Mouse (Mus musculus) midbrain, embryonic 10.5 days (tissue): ENCODE results near the gene Lingo4. TPM values are rescaled to one million over a fixed set of nuclear protein-coding genes. Genes with fewer than 3 reads are reported as not detected.

Experiments
- DNase-seq: peaks from one replicate; pipeline ENCODE4 v3.0.0-alpha.2; 2017; ENCODE audit warnings: low spot score
- H3K27ac ChIP-seq: fragments of 300-500 bp; sonication (generic); replicated peaks from 2 replicates; pipeline ENCODE4 v1.5.1; 2016; ENCODE audit warnings: mild to moderate bottlenecking
- H3K27me3 ChIP-seq: fragments of 300-500 bp; sonication (generic); 2 replicates; pipeline ENCODE4 v1.6.1; 2016; ENCODE audit warnings: low read depth, mild to moderate bottlenecking; ENCODE audit not compliant: poor library complexity, severe bottlenecking
- H3K36me3 ChIP-seq: fragments of 300-500 bp; sonication (generic); 2 replicates; pipeline ENCODE4 v1.6.1; 2016; ENCODE audit warnings: mild to moderate bottlenecking, moderate library complexity
- H3K4me1 ChIP-seq: fragments of 300-500 bp; sonication (generic); 2 replicates; pipeline ENCODE4 v1.6.1; 2016
- H3K4me3 ChIP-seq: fragments of 300-500 bp; sonication (generic); 2 replicates; pipeline ENCODE4 v1.5.1; 2016; ENCODE audit warnings: mild to moderate bottlenecking, moderate library complexity
- H3K9me3 ChIP-seq: fragments of 300-500 bp; sonication (generic); replicated peaks from 2 replicates; pipeline ENCODE4 v1.6.1; 2016; ENCODE audit warnings: mild to moderate bottlenecking
- WGBS: fragments of 180-500 bp; shearing (Covaris S2); methylation state at CpG from one replicate; pipeline ENCODE4 v1.1.7; 2016; 5-methylcytosine and 5-hydroxymethylcytosine counted together
- polyA plus RNA-seq: library from polyadenylated mRNA; unstranded; fragments of >200 nt; fragmentation: Nextera tagmentation; extraction: Ambion mirVana; gene quantifications from 2 replicates; pipeline ENCODE4 v1.2.1, GENCODE M21; 2016

Gene Lingo4
- 0.71 and 0.72 TPM in 2 replicates for polyA plus RNA-seq

- Histone ChIP-seq H3K27me3 (peaks cover 70% of the 10 kb centered on the region), H3K36me3 (no peaks in the 10 kb centered on the region), H3K27ac (peak within 1 kb of the TSS; percentile 78)
Measured at GRCm38 (mm10) chr3:94398217-94398616, at the start of gene Lingo4. TSS of gene Lingo4 (plus strand) at chr3:94398517.

GRCm38 (mm10) chr3:94360812-94361211, 37.5 kb upstream of the Lingo4 start:
- Histone ChIP-seq H3K27ac (no peak overlapping the region), H3K36me3 (no peaks in the 10 kb centered on the region), H3K27me3 (peaks cover 46% of the 10 kb centered on the region), H3K4me1 (peaks cover 23% of the 10 kb centered on the region), H3K4me3 (no peak overlapping the region), H3K9me3 (peaks cover 4% of the 10 kb centered on the region; the same call in 1 of the 2 replicates)
- 10% methylated on average over 1 of the region's 1 CpGs for WGBS
- no peak for DNase-seq

More at GRCm38 (mm10) chr3:94398217-94398616, at the start of gene Lingo4:
- 74% methylated on average over 6 of the region's 6 CpGs for WGBS
- DNase-seq: no peak
- H3K4me1 ChIP-seq: peaks cover 31% of the 10 kb centered on the region
- H3K9me3 ChIP-seq: no peaks in the 10 kb centered on the region
- H3K4me3 ChIP-seq: peak within 1 kb of the TSS; percentile 56

GRCm38 (mm10) chr3:94362138-94362537, 36.2 kb upstream of the Lingo4 start, which contains the start of gene C2cd4d:
TSS of gene C2cd4d (plus strand) at chr3:94362438.
- peaks cover 4% of the 10 kb centered on the region; the same call in 1 of the 2 replicates for H3K9me3 ChIP-seq
- no peak for DNase-seq
- 26% methylated on average over 7 of the region's 7 CpGs for WGBS
- no peaks in the 10 kb centered on the region for H3K36me3 ChIP-seq
- H3K27ac ChIP-seq: peak within 1 kb of the TSS; percentile 86
- H3K4me3 ChIP-seq: peak within 1 kb of the TSS; percentile 69
- peaks cover 23% of the 10 kb centered on the region for H3K4me1 ChIP-seq
- peaks cover 56% of the 10 kb centered on the region for H3K27me3 ChIP-seq

- H3K4me3 ChIP-seq: peak overlapping the region; percentile 69
- DNase-seq: peak; percentile 70
- H3K36me3 ChIP-seq: no peaks in the 10 kb centered on the region
- H3K27me3 ChIP-seq: peaks cover 56% of the 10 kb centered on the region
- peaks cover 4% of the 10 kb centered on the region; the same call in 1 of the 2 replicates for H3K9me3 ChIP-seq
- WGBS: 5% methylated on average over 95 of the region's 97 CpGs
- H3K4me1 ChIP-seq: peaks cover 23% of the 10 kb centered on the region
- peak overlapping the region; percentile 86 for H3K27ac ChIP-seq
Measured at GRCm38 (mm10) chr3:94363291-94364153, 34.8 kb upstream of the Lingo4 start.

- peak overlapping the region; percentile 69 for H3K4me3 ChIP-seq
- H3K4me1 ChIP-seq: peaks cover 23% of the 10 kb centered on the region
- H3K9me3 ChIP-seq: peaks cover 4% of the 10 kb centered on the region; the same call in 1 of the 2 replicates
- peaks cover 56% of the 10 kb centered on the region for H3K27me3 ChIP-seq
- peak overlapping the region; percentile 86 for H3K27ac ChIP-seq
- 5% methylated on average over 23 of the region's 23 CpGs for WGBS
- no peaks in the 10 kb centered on the region for H3K36me3 ChIP-seq
- DNase-seq: peak; percentile 62
Measured at GRCm38 (mm10) chr3:94364154-94364526, 34.2 kb upstream of the Lingo4 start.

GRCm38 (mm10) chr3:94366761-94367160, 31.6 kb upstream of the Lingo4 start:
- Histone ChIP-seq H3K4me3 (no peak overlapping the region), H3K27me3 (peaks cover 54% of the 10 kb centered on the region), H3K4me1 (peaks cover 25% of the 10 kb centered on the region), H3K36me3 (no peaks in the 10 kb centered on the region), H3K9me3 (peaks cover 4% of the 10 kb centered on the region; the same call in 1 of the 2 replicates), H3K27ac (no peak overlapping the region)
- DNase-seq: peak; percentile 85
- 22% methylated on average over 3 of the region's 3 CpGs for WGBS

- DNase-seq: no peak
- Histone ChIP-seq H3K36me3 (no peaks in the 10 kb centered on the region), H3K9me3 (peaks cover 4% of the 10 kb centered on the region; the same call in 1 of the 2 replicates), H3K27ac (no peak overlapping the region), H3K4me3 (no peak overlapping the region), H3K27me3 (peaks cover 54% of the 10 kb centered on the region), H3K4me1 (peaks cover 23% of the 10 kb centered on the region)
- 84% methylated on average over 6 of the region's 6 CpGs for WGBS
Measured at GRCm38 (mm10) chr3:94367511-94367910, 30.8 kb upstream of the Lingo4 start.

GRCm38 (mm10) chr3:94368631-94369030, 29.7 kb upstream of the Lingo4 start:
- no peaks in the 10 kb centered on the region for H3K36me3 ChIP-seq
- no peak for DNase-seq
- no peaks in the 10 kb centered on the region for H3K9me3 ChIP-seq
- H3K27ac ChIP-seq: no peak overlapping the region
- WGBS: 71% methylated on average over 6 of the region's 6 CpGs
- H3K27me3 ChIP-seq: peaks cover 54% of the 10 kb centered on the region
- no peak overlapping the region for H3K4me3 ChIP-seq
- peaks cover 28% of the 10 kb centered on the region for H3K4me1 ChIP-seq

GRCm38 (mm10) chr3:94369709-94370108, 28.6 kb upstream of the Lingo4 start:
- Histone ChIP-seq H3K36me3 (no peaks in the 10 kb centered on the region), H3K27me3 (peaks cover 53% of the 10 kb centered on the region), H3K4me3 (no peak overlapping the region), H3K27ac (no peak overlapping the region), H3K9me3 (no peaks in the 10 kb centered on the region), H3K4me1 (peaks cover 28% of the 10 kb centered on the region)
- 61% methylated on average over 2 of the region's 2 CpGs for WGBS
- no peak for DNase-seq

- H3K27ac ChIP-seq: 0 out of 2 replicates have a peak overlapping the region, but pooled peaks have one; percentile 28
- peaks cover 28% of the 10 kb centered on the region for H3K4me1 ChIP-seq
- no peaks in the 10 kb centered on the region for H3K9me3 ChIP-seq
- peaks cover 45% of the 10 kb centered on the region for H3K27me3 ChIP-seq
- DNase-seq: no peak
- H3K36me3 ChIP-seq: no peaks in the 10 kb centered on the region
- 4% methylated on average over 11 of the region's 11 CpGs for WGBS
- H3K4me3 ChIP-seq: no peak overlapping the region
Measured at GRCm38 (mm10) chr3:94371637-94372036, 26.7 kb upstream of the Lingo4 start.

GRCm38 (mm10) chr3:94372038-94372437, 26.3 kb upstream of the Lingo4 start:
- H3K4me3 ChIP-seq: no peak overlapping the region
- no peaks in the 10 kb centered on the region for H3K36me3 ChIP-seq
- peaks cover 28% of the 10 kb centered on the region for H3K4me1 ChIP-seq
- H3K9me3 ChIP-seq: no peaks in the 10 kb centered on the region
- DNase-seq: no peak
- 0 out of 2 replicates have a peak overlapping the region, but pooled peaks have one; percentile 28 for H3K27ac ChIP-seq
- H3K27me3 ChIP-seq: peaks cover 44% of the 10 kb centered on the region
- 3% methylated on average over 3 of the region's 3 CpGs for WGBS

- Histone ChIP-seq H3K36me3 (no peaks in the 10 kb centered on the region), H3K4me3 (peak within 1 kb of the TSS; percentile 39), H3K27ac (peak within 1 kb of the TSS; percentile 58), H3K4me1 (peaks cover 32% of the 10 kb centered on the region), H3K27me3 (peaks cover 44% of the 10 kb centered on the region), H3K9me3 (no peaks in the 10 kb centered on the region)
- no peak for DNase-seq
- WGBS: 11% methylated on average over 5 of the region's 5 CpGs
Measured at GRCm38 (mm10) chr3:94372641-94373040, 25.7 kb upstream of the Lingo4 start, which contains the start of gene Rorc. TSS of gene Rorc (plus strand) at chr3:94372794.

- 3% methylated on average over 10 of the region's 10 CpGs for WGBS
Measured at GRCm38 (mm10) chr3:94373090-94373489, 25.2 kb upstream of the Lingo4 start.

More at GRCm38 (mm10) chr3:94373090-94373489, 25.2 kb upstream of the Lingo4 start:
- peaks cover 32% of the 10 kb centered on the region for H3K4me1 ChIP-seq
- peaks cover 44% of the 10 kb centered on the region for H3K27me3 ChIP-seq
- H3K27ac ChIP-seq: peak overlapping the region; percentile 58
- peak overlapping the region; percentile 39 for H3K4me3 ChIP-seq
- H3K36me3 ChIP-seq: no peaks in the 10 kb centered on the region
- no peak for DNase-seq
- no peaks in the 10 kb centered on the region for H3K9me3 ChIP-seq
